Mouse (Mus musculus): ENCODE data around the gene Inafm1.
"Not testable (repeated sequence)": the region's sequence is repeated elsewhere in the genome, so short reads cannot be mapped to it uniquely, and the experiment has no call there.

Inafm1 gene

GRCm38 (mm10) chr7:16273081-16273765 is at the start of gene Inafm1:
TSS of gene Inafm1 (minus strand) at chr7:16273617.
- in situ Hi-C loops (cut with MboI; ENCODE audit: low sequenced_read_pairs), result no loop called here

- in situ Hi-C loops (cut with MboI; ENCODE audit: low sequenced_read_pairs), result no loop called here
These were observed 47.1 kb upstream of the Inafm1 start for GRCm38 (mm10) chr7:16320479-16320878.

DNA sequence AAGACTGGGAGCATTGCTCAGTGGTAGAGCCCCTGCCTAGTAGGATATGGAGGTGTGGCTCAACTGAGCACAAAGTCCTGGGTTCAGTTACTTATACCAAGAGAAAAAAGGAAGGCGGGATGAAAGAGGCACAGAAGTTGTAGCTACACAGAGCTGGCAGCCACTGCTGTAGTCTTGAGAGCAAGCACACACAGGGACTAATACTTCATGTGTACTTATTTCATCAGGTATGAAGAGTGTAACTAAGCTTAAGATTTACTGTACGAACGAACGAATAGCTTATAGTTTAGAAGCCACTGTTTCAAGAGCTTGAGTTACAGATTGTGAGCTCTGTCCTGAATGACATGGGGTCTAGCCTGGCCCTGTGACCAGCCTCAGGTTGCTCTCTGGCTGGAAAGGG is 45.8 kb upstream of the Inafm1 start:
- in situ Hi-C loops (cut with MboI; ENCODE audit: low sequenced_read_pairs), result no loop called here

GRCm38 (mm10) chr7:16317094-16317493 is 43.7 kb upstream of the Inafm1 start:
- in situ Hi-C loops (cut with MboI; ENCODE audit: low sequenced_read_pairs), result no loop called here

DNA sequence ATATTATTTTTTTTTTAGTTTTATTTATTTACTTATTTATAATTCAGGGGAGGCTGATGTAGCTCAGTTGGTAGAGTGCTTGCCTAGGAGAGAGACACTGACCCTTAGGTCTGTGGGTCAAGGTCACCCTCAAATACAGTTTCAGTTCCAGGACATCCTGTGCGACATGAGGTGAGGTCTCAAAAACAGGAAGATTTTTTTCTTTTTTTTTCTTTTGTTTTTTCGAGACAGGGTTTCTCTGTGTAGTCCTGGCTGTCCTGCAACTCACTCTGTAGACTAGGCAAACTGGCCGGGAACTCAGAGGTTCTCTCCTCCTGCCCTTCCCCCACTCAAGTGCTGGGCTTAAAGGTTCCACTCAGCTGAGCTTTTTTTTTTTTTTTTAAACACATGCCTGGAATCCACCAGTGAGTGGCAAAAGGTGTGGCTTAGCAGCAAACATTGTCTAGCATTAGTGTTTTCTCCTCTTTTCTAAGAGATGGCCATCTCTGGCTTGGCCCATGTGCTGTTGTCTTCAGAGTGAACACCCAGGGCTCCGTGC is 41.9 kb upstream of the Inafm1 start:
- in situ Hi-C loops (cut with MboI; ENCODE audit: low sequenced_read_pairs), result no loop called here

- in situ Hi-C loops (cut with MboI; ENCODE audit: low sequenced_read_pairs), result no loop called here
These were observed 40.9 kb upstream of the Inafm1 start for GRCm38 (mm10) chr7:16314221-16314775.

DNA sequence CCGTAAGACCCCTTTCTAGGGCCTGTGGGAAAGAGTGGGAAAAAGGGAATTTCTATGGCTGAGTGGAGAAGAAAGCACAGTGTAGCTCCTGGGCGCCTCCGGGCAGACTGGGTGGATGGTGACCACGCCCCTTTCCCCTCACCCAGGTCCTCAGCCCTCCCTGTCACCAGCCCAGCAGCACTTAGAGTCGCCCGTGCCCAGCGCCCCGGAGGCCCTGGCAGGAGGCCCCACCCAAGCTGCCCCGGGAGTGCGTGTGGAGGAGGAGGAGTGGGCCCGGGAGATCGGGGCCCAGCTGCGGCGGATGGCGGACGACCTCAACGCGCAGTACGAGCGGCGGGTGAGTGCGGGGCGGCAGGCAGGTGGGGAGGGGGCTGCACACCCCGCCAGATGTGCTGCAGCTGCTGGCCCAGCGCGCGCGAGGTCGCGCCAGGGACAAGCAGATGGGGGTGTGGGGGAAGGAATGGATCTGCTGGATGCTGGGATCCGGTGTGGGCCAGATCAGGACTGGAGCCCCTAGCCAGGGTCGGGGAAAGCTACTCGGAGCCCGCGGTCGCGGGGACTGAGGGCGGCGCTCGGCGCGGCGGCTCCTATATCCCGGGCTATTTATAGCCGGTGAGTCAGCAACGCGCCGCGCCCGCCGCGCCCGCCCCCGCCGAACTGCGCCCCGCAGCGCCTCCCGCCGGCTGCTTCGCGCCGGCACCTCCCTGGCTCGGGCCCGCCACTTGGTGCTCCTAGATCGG is 40.2 kb upstream of the Inafm1 start:
- in situ Hi-C loops (cut with MboI; ENCODE audit: low sequenced_read_pairs), result no loop called here

GRCm38 (mm10) chr7:16312672-16313311 is 39.4 kb upstream of the Inafm1 start:
- in situ Hi-C loops (cut with MboI; ENCODE audit: low sequenced_read_pairs), result no loop called here

DNA sequence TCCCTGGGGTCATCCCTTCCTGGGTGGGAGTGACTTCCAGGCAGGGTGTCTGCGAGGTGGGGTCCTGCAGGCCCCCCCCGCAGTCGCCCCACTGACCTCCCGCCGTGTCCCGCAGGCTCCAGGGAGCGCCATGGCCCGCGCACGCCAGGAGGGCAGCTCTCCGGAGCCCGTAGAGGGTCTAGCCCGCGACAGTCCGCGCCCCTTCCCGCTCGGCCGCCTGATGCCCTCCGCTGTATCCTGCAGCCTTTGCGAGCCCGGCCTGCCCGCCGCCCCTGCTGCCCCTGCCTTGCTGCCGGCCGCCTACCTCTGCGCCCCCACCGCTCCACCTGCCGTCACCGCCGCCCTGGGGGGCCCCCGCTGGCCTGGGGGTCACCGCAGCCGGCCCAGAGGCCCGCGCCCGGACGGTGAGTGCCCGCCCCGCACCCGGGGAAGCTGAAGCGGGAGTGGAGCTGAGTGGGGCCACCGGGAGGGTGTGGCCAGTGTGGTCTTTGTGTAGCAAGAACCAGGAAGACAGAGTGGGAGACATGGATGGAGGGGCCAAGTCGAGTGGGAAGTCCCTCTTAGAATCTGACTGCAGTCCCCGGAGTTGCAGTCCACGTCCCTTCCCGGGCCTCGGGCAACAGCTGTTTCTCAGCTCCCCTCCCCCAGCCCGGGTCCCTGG is 38.7 kb upstream of the Inafm1 start:
- in situ Hi-C loops (cut with MboI; ENCODE audit: low sequenced_read_pairs), result no loop called here

- in situ Hi-C loops (cut with MboI; ENCODE audit: low sequenced_read_pairs), result no loop called here
These were observed 38.1 kb upstream of the Inafm1 start for GRCm38 (mm10) chr7:16311453-16312004.

GRCm38 (mm10) chr7:16310521-16311452 is 37.4 kb upstream of the Inafm1 start:
- in situ Hi-C loops (cut with MboI; ENCODE audit: low sequenced_read_pairs), result no loop called here

GRCm38 (mm10) chr7:16310020-16310520 is 36.7 kb upstream of the Inafm1 start:
- in situ Hi-C loops (cut with MboI; ENCODE audit: low sequenced_read_pairs), result no loop called here

- in situ Hi-C loops (cut with MboI; ENCODE audit: low sequenced_read_pairs), result no loop called here
These were observed 36.1 kb upstream of the Inafm1 start for GRCm38 (mm10) chr7:16309318-16310019.

- in situ Hi-C loops (cut with MboI; ENCODE audit: low sequenced_read_pairs), result no loop called here
These were observed 35.3 kb upstream of the Inafm1 start for GRCm38 (mm10) chr7:16308555-16309317.

GRCm38 (mm10) chr7:16308093-16308492 is 34.7 kb upstream of the Inafm1 start, which contains the start of gene Bbc3:
TSS of gene Bbc3 (plus strand) at chr7:16308393.
- in situ Hi-C loops (cut with MboI; ENCODE audit: low sequenced_read_pairs), result not testable (repeated sequence)

DNA sequence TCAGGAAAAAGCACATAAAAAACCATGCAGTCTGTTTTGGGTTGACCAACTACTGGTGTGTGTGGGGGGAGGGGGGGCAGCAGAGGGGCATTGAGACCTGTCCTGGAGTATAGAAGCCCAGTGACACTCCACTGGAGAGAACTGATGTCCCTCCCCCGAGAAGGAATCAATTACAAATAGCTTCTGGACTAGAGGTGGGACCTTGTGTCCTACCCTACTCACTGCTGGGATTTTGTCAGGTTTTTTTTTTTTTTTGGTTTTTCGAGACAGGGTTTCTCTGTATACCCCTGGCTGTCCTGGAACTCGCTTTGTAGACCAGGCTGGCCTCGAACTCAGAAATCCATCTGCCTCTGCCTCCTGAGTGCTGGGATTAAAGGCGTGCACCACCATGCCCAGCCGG is 33.7 kb upstream of the Inafm1 start:
- in situ Hi-C loops (cut with MboI; ENCODE audit: low sequenced_read_pairs), result not testable (repeated sequence)

DNA sequence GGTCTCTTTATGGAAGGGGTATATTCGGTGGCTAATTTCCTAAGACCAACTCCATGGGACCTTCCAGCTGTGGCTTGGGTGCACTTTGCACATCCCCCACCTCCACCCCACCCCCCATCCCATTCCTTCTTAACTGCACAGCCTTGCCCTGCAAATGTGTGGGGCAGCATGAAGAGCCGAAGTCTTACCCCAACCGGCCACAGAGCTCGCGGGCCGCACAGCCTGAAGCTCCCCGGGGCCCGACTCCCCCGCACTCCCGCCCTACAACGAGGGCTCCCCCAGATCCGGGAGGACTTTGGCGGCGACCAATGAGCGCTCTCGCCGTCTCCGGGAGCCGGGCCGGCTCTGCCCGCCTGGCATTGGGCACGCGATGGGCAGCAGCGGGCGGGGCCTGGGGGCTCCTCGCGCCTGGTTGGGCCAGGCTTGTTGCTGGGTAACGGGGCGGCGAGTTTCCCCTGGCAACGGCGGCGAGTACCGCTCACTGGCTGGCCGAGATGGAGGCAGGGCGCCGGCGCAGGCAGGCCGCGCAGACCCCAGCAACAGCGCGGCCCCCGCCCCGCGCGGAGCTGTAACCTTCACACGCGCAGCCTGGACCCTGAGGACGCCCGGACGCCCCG is 26.1 kb upstream of the Inafm1 start:
- in situ Hi-C loops (cut with MboI; ENCODE audit: low sequenced_read_pairs), result no loop called here
